ENCODE assay signal across 8 mouse cellular contexts in the genomic region with DNA sequence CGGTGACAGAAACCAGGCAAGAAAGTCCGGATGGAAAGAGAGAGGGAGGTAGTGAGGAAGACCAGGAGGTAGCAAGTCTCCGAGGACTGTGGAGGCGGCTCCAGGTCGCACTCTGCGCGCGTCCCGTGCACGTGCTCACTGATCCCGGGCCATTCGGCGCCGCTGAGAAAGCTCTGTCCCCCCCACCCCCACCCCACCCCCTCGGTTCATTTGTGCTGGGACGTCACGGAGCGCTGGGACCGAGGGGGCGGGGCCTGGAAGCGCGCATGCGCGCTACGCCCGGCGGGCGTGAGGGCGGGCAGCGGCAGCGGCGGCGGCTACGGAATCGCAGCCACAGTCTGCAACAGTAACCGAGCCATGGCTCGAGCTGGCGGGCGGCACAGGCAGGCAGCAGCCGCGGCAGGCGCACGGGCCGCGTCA. TPM values are rescaled to one million over a fixed set of nuclear protein-coding genes. Genes with fewer than 3 reads are reported as not detected.
DNase-seq lines count a peak whose midpoint lies in the region; ATAC-seq and TF ChIP-seq lines count a peak whose summit lies in the region.

Gene Onecut1, plus strand, starts transcription at position 361 of the 420 bp plus-strand sequence.

- H3K9ac ChIP-seq in liver, embryonic 13.5 days = peak within 1 kb of the TSS; percentile 61

- peak within 1 kb of the TSS; percentile 63 for H3K4me3 ChIP-seq in embryonic facial prominence, embryonic 10.5 days
- H3K4me3 ChIP-seq in liver, embryonic 13.5 days (replicated peaks) = peak within 1 kb of the TSS; percentile 57
- peak within 1 kb of the TSS; percentile 36 for H3K4me3 ChIP-seq in olfactory bulb, adult 2 months (ENCODE audit: insufficient read depth, low read depth, low read length)

- ATAC-seq in liver, embryonic 13.5 days (ENCODE audit: low read depth) = peak; percentile 46

- no peaks in the 10 kb centered on the region for H3K36me3 ChIP-seq in embryonic facial prominence, embryonic 10.5 days (replicated peaks)
- no peaks in the 10 kb centered on the region for H3K36me3 ChIP-seq in liver, embryonic 13.5 days

- peak; percentile 78 to 83 for DNase-seq in cerebellum, postnatal 10 days
- no peak for DNase-seq in cerebellum, adult 9-10 months
- peak; percentile 12 for DNase-seq in CD4-positive helper T cell, adult 2 months (ENCODE audit: low read depth, low spot score)
- peak; percentile 90 for DNase-seq in embryonic facial prominence, embryonic 10.5 days (ENCODE audit: low spot score)
- DNase-seq in heart, postnatal 4 days = peak; percentile 75
- no peak for DNase-seq in liver, embryonic 13.5 days
- DNase-seq in B cell, adult 2 months = no peak

- no peaks in the 10 kb centered on the region for H3K9me3 ChIP-seq in embryonic facial prominence, embryonic 10.5 days
- H3K9me3 ChIP-seq in liver, embryonic 13.5 days (replicated peaks) = no peaks in the 10 kb centered on the region

- peak within 1 kb of the TSS; percentile 63 for H3K27ac ChIP-seq in embryonic facial prominence, embryonic 10.5 days (replicated peaks)
- peak within 1 kb of the TSS; percentile 34 for H3K27ac ChIP-seq in liver, embryonic 13.5 days
- H3K27ac ChIP-seq in olfactory bulb, adult 2 months (ENCODE audit: insufficient read depth, low read depth, low read length) = no peak within 1 kb of the TSS

- WGBS in embryonic facial prominence, embryonic 10.5 days = under 1% methylated on average over 45 of the region's 45 CpGs
- under 1% methylated on average over 44 of the region's 45 CpGs for WGBS in liver, embryonic 13.5 days (ENCODE audit: insufficient replicate concordance)
- WGBS in olfactory bulb, adult 2 months = under 1% methylated on average over 45 of the region's 45 CpGs

- peaks cover 35% of the 10 kb centered on the region for H3K4me1 ChIP-seq in embryonic facial prominence, embryonic 10.5 days
- peaks cover 6% of the 10 kb centered on the region; the same call in 1 of the 2 replicates for H3K4me1 ChIP-seq in liver, embryonic 13.5 days (replicated peaks)
- peaks cover 24% of the 10 kb centered on the region for H3K4me1 ChIP-seq in olfactory bulb, adult 2 months (ENCODE audit: control insufficient read depth, insufficient read depth, low read length)

- H3K4me2 ChIP-seq in liver, embryonic 13.5 days = peak within 1 kb of the TSS; percentile 57

- TF ChIP-seq POLR2A in olfactory bulb, adult 2 months (IDR thresholded peaks at IDR 0.05; ENCODE audit: insufficient read depth, low read depth, low read length) = no peak

- TF ChIP-seq CTCF in olfactory bulb, adult 2 months (IDR thresholded peaks at IDR 0.05; ENCODE audit: insufficient read depth, low read depth, low read length) = no peak

- peaks cover 100% of the 10 kb centered on the region for H3K27me3 ChIP-seq in embryonic facial prominence, embryonic 10.5 days (replicated peaks; ENCODE audit: low read depth, poor library complexity, severe bottlenecking)
- peaks cover 100% of the 10 kb centered on the region for H3K27me3 ChIP-seq in liver, embryonic 13.5 days

RNA-seq across cellular contexts. Expression of gene Onecut1, which starts in this region (rescaled TPM):
- 2.9 and 4.2 TPM in 2 replicates for polyA plus RNA-seq in embryonic facial prominence, embryonic 10.5 days (2016; fragmentation: Nextera tagmentation; extraction: Ambion mirVana)
- total RNA-seq in heart, postnatal 4 days (2021) = not detected
- 1.2 and 1.6 TPM in 2 replicates for polyA plus RNA-seq in liver, embryonic 13.5 days (2015; fragmentation: Nextera tagmentation; extraction: Ambion mirVana)
- polyA plus RNA-seq in olfactory bulb, adult 2 months (2012; ENCODE audit: insufficient read depth, insufficient read length, low replicate concordance, missing spikeins) = not detected in 2 replicates

Comparison
In these comparisons a context has a peak if more than half of its experiments do, and no peak if none do; other contexts are left out.
1. DNase-seq: peak in cerebellum, postnatal 10 days (2 of 2), CD4-positive helper T cell, adult 2 months (single experiment) and embryonic facial prominence, embryonic 10.5 days (single experiment); none in cerebellum, adult 9-10 months (single experiment), liver, embryonic 13.5 days (single experiment) and B cell, adult 2 months (0 of 2).
2. Peak in DNase-seq in heart, postnatal 4 days; RNA of the gene not detected or under 1 TPM.
3. Peak in every context shown above with its lines, with median percentiles within 50 percentile points of each other: H3K4me3 ChIP-seq.